Mouse (Mus musculus) stomach, postnatal 0 days (tissue): ENCODE results near the gene Slfn14.

Experiments
- CTCF ChIP-seq: IDR thresholded peaks from 2 replicates; pipeline ENCODE4 v1.5.1; 2016; ENCODE audit warnings: antibody characterized with exemption, low read depth, mild to moderate bottlenecking, moderate library complexity
- EP300 ChIP-seq: optimal IDR thresholded peaks from 2 replicates; pipeline ENCODE3; 2016; ENCODE audit warnings: antibody characterized with exemption

DNA sequence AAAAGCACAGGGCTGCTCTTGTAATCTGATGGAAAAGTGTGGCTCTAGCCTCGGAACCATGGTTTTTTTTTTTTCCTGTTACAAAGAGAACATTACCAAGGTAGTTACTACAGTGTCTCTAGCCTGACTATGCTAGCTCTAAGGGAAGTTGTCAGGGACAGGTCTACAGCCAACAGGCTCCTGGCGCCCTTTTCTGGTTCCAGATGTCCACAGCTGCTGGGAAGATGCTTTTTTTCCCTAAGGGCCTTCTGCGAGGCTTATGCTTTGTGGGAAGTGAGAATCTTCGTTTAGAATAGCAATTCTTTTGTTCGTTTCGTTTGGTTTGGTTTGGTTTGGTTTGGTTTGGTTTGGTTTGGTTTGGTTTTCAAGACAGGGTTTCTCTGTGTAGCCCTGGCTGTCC is 6.8 kb downstream of the Slfn14 start:
- TF ChIP-seq EP300 (no peak), CTCF (no peak)
